Mouse (Mus musculus) neural tube, embryonic 11.5 days (tissue): ENCODE measurements around the gene Sgms2. TPM values are rescaled to one million over a fixed set of nuclear protein-coding genes. Genes with fewer than 3 reads are reported as not detected.

Experiments
- ATAC-seq: fragments of 200-750 bp; cut with Nextera tagmentation; 2 replicates; pipeline ENCODE4 v1.8.0; 2017; ENCODE audit warnings: moderate number of reproducible peaks, mild to moderate bottlenecking, moderate TSS enrichment, moderate library complexity; ENCODE audit not compliant: insufficient read depth, low FRiP score, low TSS enrichment
- DNase-seq: peaks from one replicate; pipeline ENCODE4 v3.0.0-alpha.2; 2015; ENCODE audit warnings: low spot score
- H3K27ac ChIP-seq: fragments of 300-500 bp; sonication (generic); 2 replicates; pipeline ENCODE4 v1.5.1; 2014; ENCODE audit warnings: low read depth, mild to moderate bottlenecking, low read length
- H3K27me3 ChIP-seq: fragments of 300-500 bp; sonication (generic); 2 replicates; pipeline ENCODE4 v1.6.1; 2014; ENCODE audit warnings: mild to moderate bottlenecking, low read length, mixed read lengths; ENCODE audit not compliant: control insufficient read depth, insufficient read depth
- H3K36me3 ChIP-seq: fragments of 300-500 bp; sonication (generic); 2 replicates; pipeline ENCODE4 v1.6.1; 2014; ENCODE audit warnings: mild to moderate bottlenecking, low read length, moderate library complexity, mixed read lengths; ENCODE audit not compliant: control insufficient read depth, insufficient read depth
- H3K4me1 ChIP-seq: fragments of 300-500 bp; sonication (generic); 2 replicates; pipeline ENCODE4 v1.6.1; 2014; ENCODE audit warnings: low read length, mixed read lengths; ENCODE audit not compliant: control insufficient read depth, insufficient read depth
- H3K4me2 ChIP-seq: fragments of 300-500 bp; sonication (generic); 2 replicates; pipeline ENCODE4 v1.6.1; 2014; ENCODE audit warnings: low read depth, mild to moderate bottlenecking, moderate library complexity
- H3K4me3 ChIP-seq: fragments of 300-500 bp; sonication (generic); 2 replicates; pipeline ENCODE4 v1.5.1; 2014; ENCODE audit warnings: low read depth, low read length
- H3K9ac ChIP-seq: fragments of 300-500 bp; sonication (generic); 2 replicates; pipeline ENCODE4 v1.6.1; 2014; ENCODE audit warnings: mild to moderate bottlenecking, low read length
- H3K9me3 ChIP-seq: fragments of 300-500 bp; sonication (generic); 2 replicates; pipeline ENCODE4 v1.6.1; 2016; ENCODE audit warnings: low read length; ENCODE audit not compliant: control insufficient read depth
- WGBS: fragments of 180-500 bp; shearing (Covaris S2); extraction: QIAGEN DNeasy Blood & Tissue Kit; methylation state at CpG from one replicate; pipeline ENCODE4 v1.1.7; 2014; 5-methylcytosine and 5-hydroxymethylcytosine counted together
- polyA plus RNA-seq: library from polyadenylated mRNA; unstranded; fragments of >200 nt; fragmentation: Nextera tagmentation; extraction: Ambion mirVana; gene quantifications from 2 replicates; pipeline ENCODE4 v1.2.1, GENCODE M21; 2014

Sgms2 gene
- polyA plus RNA-seq, 1 experiment from 2014 or later = 0.52 TPM

DNA sequence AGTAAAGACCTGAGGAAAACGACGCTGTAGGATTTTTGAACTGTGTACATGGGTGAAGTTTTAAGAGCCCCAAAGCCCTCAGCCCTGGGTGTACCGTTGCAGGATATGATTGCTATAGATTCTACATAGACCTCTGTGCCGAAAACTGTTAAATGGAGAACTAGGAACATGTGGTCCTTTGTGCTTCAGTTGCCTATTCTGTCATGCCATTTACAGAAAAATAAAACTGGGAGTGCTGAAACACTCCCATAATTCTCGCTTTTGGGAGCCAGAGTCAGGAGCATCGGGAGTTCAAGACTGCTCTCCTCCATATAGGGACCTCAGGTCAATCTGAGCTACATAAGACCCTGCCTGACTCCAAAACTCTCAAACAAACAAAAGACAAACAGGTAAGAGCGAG, 769 bp upstream of the Sgms2 start:
- WGBS = 92% methylated on average over 7 of the region's 7 CpGs
- Histone ChIP-seq H3K9me3 (no peaks in the 10 kb centered on the region), H3K27ac (no peak overlapping the region), H3K4me3 (no peak overlapping the region), H3K4me2 (no peak overlapping the region), H3K4me1 (0 out of 2 replicates have a peak, but pooled peaks cover 5% of the 10 kb centered on the region), H3K9ac (no peak overlapping the region), H3K36me3 (no peaks in the 10 kb centered on the region), H3K27me3 (peaks cover 37% of the 10 kb centered on the region)
- DNase-seq (no peak), ATAC-seq (no peak)

- H3K4me3 ChIP-seq = peak overlapping the region; percentile 63
- no peaks in the 10 kb centered on the region for H3K36me3 ChIP-seq
- H3K4me1 ChIP-seq = 0 out of 2 replicates have a peak, but pooled peaks cover 5% of the 10 kb centered on the region
- no peaks in the 10 kb centered on the region for H3K9me3 ChIP-seq
- peak; percentile 68 for DNase-seq
- H3K27ac ChIP-seq = no peak overlapping the region
- WGBS = under 1% methylated on average over 56 of the region's 78 CpGs
- peak; percentile 90 for ATAC-seq
- H3K4me2 ChIP-seq = peak overlapping the region; percentile 97
- H3K9ac ChIP-seq = peak overlapping the region; percentile 52
- H3K27me3 ChIP-seq = peaks cover 36% of the 10 kb centered on the region
These were observed 885 bp downstream of the Sgms2 start for GRCm38 (mm10) chr3:131490143-131490908.

GRCm38 (mm10) chr3:131489657-131490142, 1.5 kb downstream of the Sgms2 start:
- Histone ChIP-seq H3K4me2 (peak overlapping the region; percentile 97), H3K36me3 (no peaks in the 10 kb centered on the region), H3K9ac (peak overlapping the region; percentile 52), H3K9me3 (no peaks in the 10 kb centered on the region), H3K27me3 (peaks cover 34% of the 10 kb centered on the region), H3K27ac (no peak overlapping the region), H3K4me3 (peak overlapping the region; percentile 63), H3K4me1 (0 out of 2 replicates have a peak, but pooled peaks cover 5% of the 10 kb centered on the region)
- DNase-seq = peak; percentile 52
- ATAC-seq = peak; percentile 70
- 0% methylated on average over 34 of the region's 36 CpGs for WGBS

DNA sequence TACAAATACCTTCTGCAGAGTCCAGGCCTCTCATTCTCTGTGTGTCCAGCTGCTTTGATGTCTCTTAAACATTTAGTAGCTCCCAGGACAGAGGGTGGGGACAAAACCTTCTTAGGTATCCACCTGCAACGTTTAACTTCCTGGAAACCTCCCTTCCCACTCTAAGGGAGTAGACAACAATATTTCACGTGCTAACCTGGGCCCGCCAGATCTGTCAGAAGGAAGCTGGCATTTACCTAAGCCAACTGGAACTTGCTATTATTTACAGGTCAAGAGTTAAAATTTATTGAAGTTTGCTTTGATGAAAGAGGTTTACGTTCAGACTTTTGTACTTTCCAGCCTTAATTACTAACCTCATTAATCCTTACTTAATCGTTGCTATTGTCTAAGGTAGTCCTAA, 2.2 kb downstream of the Sgms2 start:
- no peak overlapping the region for H3K9ac ChIP-seq
- 21% methylated on average over 5 of the region's 5 CpGs for WGBS
- H3K36me3 ChIP-seq = no peaks in the 10 kb centered on the region
- H3K4me2 ChIP-seq = no peak overlapping the region
- no peak for ATAC-seq
- 0 out of 2 replicates have a peak, but pooled peaks cover 5% of the 10 kb centered on the region for H3K4me1 ChIP-seq
- H3K27ac ChIP-seq = no peak overlapping the region
- H3K27me3 ChIP-seq = peaks cover 34% of the 10 kb centered on the region
- DNase-seq = no peak
- H3K9me3 ChIP-seq = no peaks in the 10 kb centered on the region
- no peak overlapping the region for H3K4me3 ChIP-seq

DNA sequence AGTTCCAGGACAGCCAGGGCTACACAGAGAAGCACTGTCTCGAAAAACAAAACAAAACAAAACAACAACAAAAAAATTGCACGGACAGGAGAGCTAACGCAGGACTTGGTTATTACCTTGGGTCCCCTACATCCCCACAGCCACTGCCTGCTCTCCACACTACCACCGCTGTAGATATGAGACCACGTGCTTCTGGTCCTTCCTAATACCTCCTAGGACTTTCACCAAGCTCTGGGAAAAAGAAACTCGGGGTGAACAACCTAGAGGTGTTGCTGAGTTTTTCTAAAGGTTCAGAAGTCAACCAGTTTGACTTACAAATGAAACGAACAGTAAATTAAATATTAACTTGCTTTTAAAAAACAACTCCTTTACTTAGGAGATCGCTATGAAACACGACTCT, 2.8 kb downstream of the Sgms2 start:
- Histone ChIP-seq H3K4me3 (no peak overlapping the region), H3K9me3 (no peaks in the 10 kb centered on the region), H3K9ac (no peak overlapping the region), H3K4me1 (0 out of 2 replicates have a peak, but pooled peaks cover 5% of the 10 kb centered on the region), H3K4me2 (no peak overlapping the region), H3K36me3 (no peaks in the 10 kb centered on the region), H3K27me3 (peaks cover 34% of the 10 kb centered on the region), H3K27ac (no peak overlapping the region)
- DNase-seq (no peak), ATAC-seq (no peak)
- 63% methylated on average over 9 of the region's 9 CpGs for WGBS

DNA sequence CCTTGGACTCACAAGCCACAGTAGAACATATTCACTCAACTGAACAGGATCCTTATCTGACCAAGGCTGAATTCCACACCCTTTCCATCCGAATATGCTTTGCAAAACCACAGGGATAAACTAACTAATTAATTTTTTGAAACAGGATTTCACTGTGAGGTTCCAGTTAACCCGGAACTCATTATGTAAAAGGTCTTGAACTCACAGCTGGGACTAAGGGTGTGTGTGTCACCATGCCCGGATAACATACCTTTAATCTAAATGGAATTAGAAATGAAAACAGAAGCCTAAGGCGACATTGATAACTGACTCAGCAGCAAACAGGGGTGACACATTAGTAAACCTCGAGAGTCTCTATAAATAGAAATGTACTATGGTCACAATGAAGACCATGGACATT, 5.8 kb downstream of the Sgms2 start:
- Histone ChIP-seq H3K4me2 (no peak overlapping the region), H3K36me3 (no peaks in the 10 kb centered on the region), H3K27me3 (peaks cover 11% of the 10 kb centered on the region), H3K4me1 (0 out of 2 replicates have a peak, but pooled peaks cover 3% of the 10 kb centered on the region), H3K9me3 (no peaks in the 10 kb centered on the region), H3K9ac (no peak overlapping the region), H3K27ac (no peak overlapping the region), H3K4me3 (no peak overlapping the region)
- WGBS = 79% methylated on average over 5 of the region's 5 CpGs
- no peak for DNase-seq
- ATAC-seq = no peak

GRCm38 (mm10) chr3:131483650-131484049, 7.6 kb downstream of the Sgms2 start:
- H3K9ac ChIP-seq = no peak overlapping the region
- H3K36me3 ChIP-seq = no peaks in the 10 kb centered on the region
- no peak overlapping the region for H3K4me3 ChIP-seq
- DNase-seq = no peak
- H3K9me3 ChIP-seq = no peaks in the 10 kb centered on the region
- 0 out of 2 replicates have a peak, but pooled peaks cover 2% of the 10 kb centered on the region for H3K27me3 ChIP-seq
- no peak overlapping the region for H3K27ac ChIP-seq
- WGBS = 76% methylated on average over 7 of the region's 7 CpGs
- no peak overlapping the region for H3K4me2 ChIP-seq
- H3K4me1 ChIP-seq = no peaks in the 10 kb centered on the region
- no peak for ATAC-seq

DNA sequence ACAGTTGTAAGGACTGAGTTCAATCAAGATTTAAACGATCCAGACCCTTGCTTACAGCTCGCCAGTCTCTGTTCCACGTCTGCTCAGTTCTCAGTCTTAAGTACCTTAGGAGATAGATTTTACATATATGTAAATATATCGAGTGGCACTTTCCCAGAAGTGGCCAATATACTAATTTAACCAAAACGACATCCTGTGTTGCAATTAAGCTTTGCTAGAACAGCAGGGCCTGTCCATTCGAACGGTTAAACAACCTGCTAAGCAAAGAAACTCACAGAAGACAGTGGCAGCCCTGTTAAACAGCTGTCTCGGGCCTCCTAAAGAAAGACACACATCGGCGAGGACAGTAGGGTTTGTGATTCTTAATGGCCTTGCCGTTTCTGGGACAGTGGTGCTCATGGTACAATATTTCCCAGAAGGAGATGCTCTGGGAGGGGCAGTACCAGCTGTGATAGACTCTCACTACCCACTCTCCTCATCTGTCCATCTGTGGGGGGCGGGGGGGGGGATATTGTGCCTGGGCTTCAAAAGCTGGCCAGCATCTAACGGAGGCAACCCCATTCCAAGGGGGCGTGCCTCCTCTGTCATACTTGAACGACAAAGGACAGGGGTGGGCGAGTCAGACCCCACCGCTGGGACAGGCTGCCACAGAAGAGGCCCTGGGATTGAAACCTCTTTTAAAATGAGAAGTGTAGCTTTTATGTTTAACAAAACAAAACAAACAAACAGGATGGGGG, 9.1 kb downstream of the Sgms2 start:
- H3K27ac ChIP-seq = no peak overlapping the region
- no peaks in the 10 kb centered on the region for H3K4me1 ChIP-seq
- ATAC-seq (no peak), DNase-seq (no peak)
- no peaks in the 10 kb centered on the region for H3K27me3 ChIP-seq
- no peaks in the 10 kb centered on the region for H3K36me3 ChIP-seq
- H3K9ac ChIP-seq = no peak overlapping the region
- no peak overlapping the region for H3K4me3 ChIP-seq
- H3K4me2 ChIP-seq = no peak overlapping the region
- WGBS = 49% methylated on average over 17 of the region's 17 CpGs
- no peaks in the 10 kb centered on the region for H3K9me3 ChIP-seq
